Mouse (Mus musculus): Measurements from ENCODE around the gene Tns1. TPM values are rescaled to one million over a fixed set of nuclear protein-coding genes. Genes with fewer than 3 reads are reported as not detected.

Tns1 gene
- total RNA-seq, 2 experiments from 2014 or later, result 389 to 450 TPM

- DNase-seq (ENCODE audit: low spot score in 2 of 2), result no peak
These were observed 106.7 kb downstream of the Tns1 start for GRCm38 (mm10) chr1:74017399-74018172.

- DNase-seq (ENCODE audit: low spot score in 2 of 2), result no peak
These were observed 107.6 kb downstream of the Tns1 start for GRCm38 (mm10) chr1:74016618-74017017.

- no peak for DNase-seq (ENCODE audit: low spot score in 2 of 2)
These were observed 108.6 kb downstream of the Tns1 start for GRCm38 (mm10) chr1:74015513-74016234.

GRCm38 (mm10) chr1:74014538-74015327 is 109.5 kb downstream of the Tns1 start:
- no peak for DNase-seq (ENCODE audit: low spot score in 2 of 2)

- DNase-seq (ENCODE audit: low spot score in 2 of 2), result peak in 1 of 2 experiments; percentile 35
These were observed 110.8 kb downstream of the Tns1 start for GRCm38 (mm10) chr1:74013296-74014031.

GRCm38 (mm10) chr1:74012706-74013105 is 111.5 kb downstream of the Tns1 start:
- DNase-seq (ENCODE audit: low spot score in 2 of 2), result no peak

- no peak for DNase-seq (ENCODE audit: low spot score in 2 of 2)
These were observed 114.8 kb downstream of the Tns1 start for GRCm38 (mm10) chr1:74009495-74009894.

- DNase-seq (ENCODE audit: low spot score in 2 of 2), result no peak
These were observed 115.3 kb downstream of the Tns1 start for GRCm38 (mm10) chr1:74008966-74009365.

GRCm38 (mm10) chr1:74008498-74008897 is 115.8 kb downstream of the Tns1 start:
- no peak for DNase-seq (ENCODE audit: low spot score in 2 of 2)

GRCm38 (mm10) chr1:74007398-74008050 is 116.7 kb downstream of the Tns1 start:
- DNase-seq (ENCODE audit: low spot score in 2 of 2), result no peak

- peak; percentile 58 to 62 for DNase-seq (ENCODE audit: low spot score in 2 of 2)
These were observed 119.2 kb downstream of the Tns1 start for GRCm38 (mm10) chr1:74005020-74005419.

GRCm38 (mm10) chr1:74003723-74004122 is 120.5 kb downstream of the Tns1 start:
- DNase-seq (ENCODE audit: low spot score in 2 of 2), result no peak

GRCm38 (mm10) chr1:74001449-74001820 is 122.8 kb downstream of the Tns1 start:
- peak in 1 of 2 experiments; percentile 10 for DNase-seq (ENCODE audit: low spot score in 2 of 2)

- no peak for DNase-seq (ENCODE audit: low spot score in 2 of 2)
These were observed 123.3 kb downstream of the Tns1 start for GRCm38 (mm10) chr1:74000810-74001448.

GRCm38 (mm10) chr1:74000191-74000651 is 124.0 kb downstream of the Tns1 start:
- DNase-seq (ENCODE audit: low spot score in 2 of 2), result peak in 1 of 2 experiments; percentile 23

GRCm38 (mm10) chr1:73999533-73999932 is 124.7 kb downstream of the Tns1 start:
- DNase-seq (ENCODE audit: low spot score in 2 of 2), result no peak

GRCm38 (mm10) chr1:73998925-73999375 is 125.3 kb downstream of the Tns1 start:
- peak in 1 of 2 experiments; percentile 52 for DNase-seq (ENCODE audit: low spot score in 2 of 2)

GRCm38 (mm10) chr1:73998131-73998865 is 126.0 kb downstream of the Tns1 start:
- DNase-seq (ENCODE audit: low spot score in 2 of 2), result peak in 1 of 2 experiments; percentile 60

GRCm38 (mm10) chr1:73997341-73997740 is 126.9 kb downstream of the Tns1 start:
- DNase-seq (ENCODE audit: low spot score in 2 of 2), result no peak

Measured in adrenal gland, adult 18-20 months (tissue).